Mouse (Mus musculus): ENCODE measurements around the gene Ralbp1. TPM values are rescaled to one million over a fixed set of nuclear protein-coding genes. Genes with fewer than 3 reads are reported as not detected.

Ralbp1 gene
- polyA plus RNA-seq, 1 experiment from 2014 or later, result 55.2 TPM

DNA sequence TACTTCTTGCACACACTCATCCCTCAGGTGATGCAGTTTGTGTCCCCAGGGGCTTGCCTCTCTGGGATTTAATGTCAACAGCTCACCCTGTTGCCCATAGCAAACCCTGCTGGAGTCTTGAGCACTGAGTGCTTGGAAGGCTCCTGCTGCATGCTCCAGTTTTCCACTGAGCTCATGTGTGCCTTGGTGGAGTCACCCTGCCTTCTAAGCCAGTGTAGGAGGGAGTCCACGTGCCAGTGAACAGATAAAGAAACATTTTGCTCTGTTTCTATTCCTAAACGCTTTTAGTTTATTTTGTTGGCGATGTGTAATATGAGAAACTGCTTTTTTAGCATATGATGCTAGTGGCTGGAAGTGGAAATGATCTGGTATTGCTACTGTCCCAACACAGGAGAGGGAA, 48.9 kb downstream of the Ralbp1 start:
- Histone ChIP-seq H3K9me3 (ENCODE audit: control insufficient read depth, low read length) (no peaks in the 10 kb centered on the region), H3K27ac (ENCODE audit: low read depth, low read length) (no peak overlapping the region), H3K36me3 (ENCODE audit: control insufficient read depth, insufficient read depth, low read length) (peaks cover 50% of the 10 kb centered on the region), H3K27me3 (replicated peaks; ENCODE audit: control insufficient read depth, insufficient read depth, low read length) (no peaks in the 10 kb centered on the region), H3K4me2 (no peak overlapping the region), H3K4me3 (ENCODE audit: low read depth, low read length) (no peak overlapping the region), H3K4me1 (replicated peaks; ENCODE audit: control insufficient read depth, insufficient read depth, low read length) (no peaks in the 10 kb centered on the region), H3K9ac (ENCODE audit: low read depth, low read length) (no peak overlapping the region)
- ATAC-seq (replicated peaks; ENCODE audit: low FRiP score), result no peak
- no peak for DNase-seq (ENCODE audit: low spot score)
- 92% methylated on average over 3 of the region's 3 CpGs for WGBS

GRCm38 (mm10) chr17:65833891-65834290, 51.7 kb downstream of the Ralbp1 start:
- H3K4me3 ChIP-seq (ENCODE audit: low read depth, low read length), result no peak overlapping the region
- no peak for DNase-seq (ENCODE audit: low spot score)
- H3K27me3 ChIP-seq (replicated peaks; ENCODE audit: control insufficient read depth, insufficient read depth, low read length), result no peaks in the 10 kb centered on the region
- H3K4me1 ChIP-seq (replicated peaks; ENCODE audit: control insufficient read depth, insufficient read depth, low read length), result no peaks in the 10 kb centered on the region
- H3K36me3 ChIP-seq (ENCODE audit: control insufficient read depth, insufficient read depth, low read length), result peaks cover 47% of the 10 kb centered on the region
- no peaks in the 10 kb centered on the region for H3K9me3 ChIP-seq (ENCODE audit: control insufficient read depth, low read length)
- no peak for ATAC-seq (replicated peaks; ENCODE audit: low FRiP score)
- WGBS, result 92% methylated on average over 3 of the region's 3 CpGs
- H3K27ac ChIP-seq (ENCODE audit: low read depth, low read length), result no peak overlapping the region
- no peak overlapping the region for H3K9ac ChIP-seq (ENCODE audit: low read depth, low read length)
- no peak overlapping the region for H3K4me2 ChIP-seq

DNA sequence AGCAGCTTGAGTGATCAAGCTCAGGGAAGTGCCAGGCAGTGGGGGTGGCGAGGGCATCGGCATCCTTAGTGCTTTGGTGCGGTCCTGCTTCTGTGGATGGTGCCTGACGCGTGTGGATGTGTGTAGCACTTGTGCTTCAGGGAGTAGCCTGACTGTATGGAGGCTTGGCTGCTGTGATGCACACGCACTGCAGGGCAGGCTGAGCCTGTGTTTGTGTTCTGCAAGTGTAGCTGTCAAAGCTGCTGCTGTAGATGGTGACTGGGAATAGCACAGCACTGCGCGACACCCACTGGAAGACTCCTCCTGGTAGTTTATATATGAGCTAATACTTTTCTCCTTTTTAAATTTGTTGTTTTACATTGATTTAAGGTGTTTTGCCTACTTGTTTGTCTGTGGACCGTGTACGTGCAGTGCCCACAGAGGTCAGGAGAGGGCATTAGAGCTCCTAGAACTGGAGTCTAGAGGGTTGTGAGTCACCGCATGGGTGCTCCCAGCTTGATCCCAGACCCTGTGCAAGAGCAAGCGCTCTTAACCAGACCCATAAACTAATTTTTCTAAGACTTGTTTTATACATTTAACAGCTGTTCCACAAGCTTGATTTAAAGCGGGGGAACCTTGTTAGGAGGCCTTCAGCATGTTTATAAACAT, 55.3 kb downstream of the Ralbp1 start:
- H3K4me3 ChIP-seq (ENCODE audit: low read depth, low read length), result no peak overlapping the region
- DNase-seq (ENCODE audit: low spot score) (no peak), ATAC-seq (replicated peaks; ENCODE audit: low FRiP score) (no peak)
- H3K4me1 ChIP-seq (replicated peaks; ENCODE audit: control insufficient read depth, insufficient read depth, low read length), result no peaks in the 10 kb centered on the region
- 94% methylated on average over 13 of the region's 13 CpGs for WGBS
- no peak overlapping the region for H3K9ac ChIP-seq (ENCODE audit: low read depth, low read length)
- H3K36me3 ChIP-seq (ENCODE audit: control insufficient read depth, insufficient read depth, low read length), result peaks cover 22% of the 10 kb centered on the region
- no peaks in the 10 kb centered on the region for H3K9me3 ChIP-seq (ENCODE audit: control insufficient read depth, low read length)
- no peak overlapping the region for H3K27ac ChIP-seq (ENCODE audit: low read depth, low read length)
- H3K4me2 ChIP-seq, result no peak overlapping the region
- H3K27me3 ChIP-seq (replicated peaks; ENCODE audit: control insufficient read depth, insufficient read depth, low read length), result no peaks in the 10 kb centered on the region

DNA sequence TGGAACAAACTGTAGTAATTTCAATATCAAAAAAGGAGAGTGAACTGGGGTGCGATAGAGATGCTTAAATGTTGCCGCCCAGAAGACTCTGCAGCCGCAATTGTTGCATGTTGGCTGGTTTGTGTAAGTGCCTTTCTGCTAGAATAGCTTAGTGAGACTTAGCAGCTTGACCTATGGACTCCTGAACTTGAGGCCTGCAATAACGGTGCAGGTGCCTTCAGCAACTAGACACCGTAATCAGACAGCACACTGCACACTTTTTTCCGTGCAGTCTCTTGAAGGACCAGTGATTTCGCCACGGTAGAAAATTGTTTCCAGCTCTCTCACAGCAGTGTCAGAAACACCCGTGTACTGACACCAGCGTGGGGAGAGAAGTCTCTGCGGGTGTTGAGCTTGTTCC, 56.6 kb downstream of the Ralbp1 start:
- no peak overlapping the region for H3K27ac ChIP-seq (ENCODE audit: low read depth, low read length)
- ATAC-seq (replicated peaks; ENCODE audit: low FRiP score) (no peak), DNase-seq (ENCODE audit: low spot score) (no peak)
- no peaks in the 10 kb centered on the region for H3K9me3 ChIP-seq (ENCODE audit: control insufficient read depth, low read length)
- H3K36me3 ChIP-seq (ENCODE audit: control insufficient read depth, insufficient read depth, low read length), result peaks cover 21% of the 10 kb centered on the region
- no peaks in the 10 kb centered on the region for H3K27me3 ChIP-seq (replicated peaks; ENCODE audit: control insufficient read depth, insufficient read depth, low read length)
- H3K4me3 ChIP-seq (ENCODE audit: low read depth, low read length), result no peak overlapping the region
- no peak overlapping the region for H3K9ac ChIP-seq (ENCODE audit: low read depth, low read length)
- H3K4me1 ChIP-seq (replicated peaks; ENCODE audit: control insufficient read depth, insufficient read depth, low read length), result no peaks in the 10 kb centered on the region
- no peak overlapping the region for H3K4me2 ChIP-seq
- WGBS, result 92% methylated on average over 11 of the region's 11 CpGs

DNA sequence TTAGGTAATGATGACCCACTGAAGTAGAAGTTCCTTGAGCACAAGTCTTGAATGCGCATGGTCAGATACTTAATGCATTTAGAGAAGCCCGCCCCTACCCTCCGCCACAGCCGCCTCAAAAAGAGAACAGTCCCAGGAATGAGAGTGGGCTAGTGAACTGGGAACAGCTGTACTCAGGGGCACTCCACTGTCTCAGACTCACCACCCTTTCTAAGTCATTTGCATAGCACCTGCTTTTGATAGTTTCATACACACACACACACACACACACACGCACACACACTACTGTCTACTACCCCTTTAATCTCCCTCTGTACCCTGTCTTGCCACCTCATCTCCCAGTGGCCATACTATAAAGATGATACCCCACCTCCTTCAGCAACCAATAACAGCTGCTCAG, 57.7 kb downstream of the Ralbp1 start:
- Histone ChIP-seq H3K27me3 (replicated peaks; ENCODE audit: control insufficient read depth, insufficient read depth, low read length) (no peaks in the 10 kb centered on the region), H3K4me1 (replicated peaks; ENCODE audit: control insufficient read depth, insufficient read depth, low read length) (no peaks in the 10 kb centered on the region), H3K9me3 (ENCODE audit: control insufficient read depth, low read length) (no peaks in the 10 kb centered on the region), H3K27ac (ENCODE audit: low read depth, low read length) (no peak overlapping the region), H3K4me2 (no peak overlapping the region), H3K36me3 (ENCODE audit: control insufficient read depth, insufficient read depth, low read length) (peaks cover 16% of the 10 kb centered on the region), H3K9ac (ENCODE audit: low read depth, low read length) (no peak overlapping the region), H3K4me3 (ENCODE audit: low read depth, low read length) (no peak overlapping the region)
- ATAC-seq (replicated peaks; ENCODE audit: low FRiP score) (no peak), DNase-seq (ENCODE audit: low spot score) (no peak)
- WGBS, result 93% methylated on average over 5 of the region's 5 CpGs

DNA sequence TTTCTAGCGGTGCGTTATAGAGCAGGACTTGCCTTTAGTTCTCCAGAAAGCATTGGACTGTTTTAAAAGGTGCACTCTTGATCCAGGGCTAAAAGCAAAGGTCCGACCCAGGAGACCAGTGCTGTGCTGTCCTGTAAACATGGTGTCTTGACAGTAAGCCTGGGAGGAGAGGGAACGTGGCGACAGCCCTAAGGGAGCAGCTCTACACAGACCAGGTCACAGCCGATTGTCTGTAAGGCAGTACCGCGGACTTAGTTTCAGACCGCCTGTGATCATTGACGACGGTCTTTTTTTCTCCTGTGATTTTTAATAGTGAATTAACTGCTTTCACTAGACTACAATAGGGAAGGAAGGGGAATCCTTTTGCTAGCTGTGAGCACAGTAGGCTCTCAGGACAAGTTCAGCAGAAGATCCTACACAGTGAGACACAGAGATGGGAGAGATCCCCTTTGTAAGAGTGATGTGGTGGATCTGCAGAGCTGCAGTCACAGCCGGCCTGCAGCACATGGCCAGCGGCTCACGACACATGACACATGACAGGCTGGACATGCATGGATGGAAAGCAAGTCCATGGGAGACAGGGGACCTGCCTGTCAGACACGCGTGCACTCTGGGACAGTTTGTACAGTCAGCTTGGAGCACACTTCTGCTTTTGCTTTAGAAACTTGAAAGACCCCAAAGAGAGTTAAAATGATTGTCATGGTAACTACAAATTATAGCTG, 58.3 kb downstream of the Ralbp1 start:
- H3K9me3 ChIP-seq (ENCODE audit: control insufficient read depth, low read length), result no peaks in the 10 kb centered on the region
- no peak overlapping the region for H3K4me2 ChIP-seq
- ATAC-seq (replicated peaks; ENCODE audit: low FRiP score) (no peak), DNase-seq (ENCODE audit: low spot score) (no peak)
- no peak overlapping the region for H3K27ac ChIP-seq (ENCODE audit: low read depth, low read length)
- no peak overlapping the region for H3K9ac ChIP-seq (ENCODE audit: low read depth, low read length)
- no peaks in the 10 kb centered on the region for H3K4me1 ChIP-seq (replicated peaks; ENCODE audit: control insufficient read depth, insufficient read depth, low read length)
- 92% methylated on average over 16 of the region's 16 CpGs for WGBS
- no peak overlapping the region for H3K4me3 ChIP-seq (ENCODE audit: low read depth, low read length)
- no peaks in the 10 kb centered on the region for H3K27me3 ChIP-seq (replicated peaks; ENCODE audit: control insufficient read depth, insufficient read depth, low read length)
- H3K36me3 ChIP-seq (ENCODE audit: control insufficient read depth, insufficient read depth, low read length), result peaks cover 16% of the 10 kb centered on the region

- WGBS, result 69% methylated on average over 9 of the region's 9 CpGs
- DNase-seq (ENCODE audit: low spot score) (no peak), ATAC-seq (replicated peaks; ENCODE audit: low FRiP score) (no peak)
- H3K27me3 ChIP-seq (replicated peaks; ENCODE audit: control insufficient read depth, insufficient read depth, low read length), result no peaks in the 10 kb centered on the region
- H3K4me1 ChIP-seq (replicated peaks; ENCODE audit: control insufficient read depth, insufficient read depth, low read length), result no peaks in the 10 kb centered on the region
- no peak overlapping the region for H3K27ac ChIP-seq (ENCODE audit: low read depth, low read length)
- H3K9me3 ChIP-seq (ENCODE audit: control insufficient read depth, low read length), result no peaks in the 10 kb centered on the region
- H3K36me3 ChIP-seq (ENCODE audit: control insufficient read depth, insufficient read depth, low read length), result peaks cover 18% of the 10 kb centered on the region
- no peak overlapping the region for H3K4me2 ChIP-seq
- no peak overlapping the region for H3K4me3 ChIP-seq (ENCODE audit: low read depth, low read length)
- no peak overlapping the region for H3K9ac ChIP-seq (ENCODE audit: low read depth, low read length)
These were observed 59.3 kb downstream of the Ralbp1 start for GRCm38 (mm10) chr17:65826257-65826656.

DNA sequence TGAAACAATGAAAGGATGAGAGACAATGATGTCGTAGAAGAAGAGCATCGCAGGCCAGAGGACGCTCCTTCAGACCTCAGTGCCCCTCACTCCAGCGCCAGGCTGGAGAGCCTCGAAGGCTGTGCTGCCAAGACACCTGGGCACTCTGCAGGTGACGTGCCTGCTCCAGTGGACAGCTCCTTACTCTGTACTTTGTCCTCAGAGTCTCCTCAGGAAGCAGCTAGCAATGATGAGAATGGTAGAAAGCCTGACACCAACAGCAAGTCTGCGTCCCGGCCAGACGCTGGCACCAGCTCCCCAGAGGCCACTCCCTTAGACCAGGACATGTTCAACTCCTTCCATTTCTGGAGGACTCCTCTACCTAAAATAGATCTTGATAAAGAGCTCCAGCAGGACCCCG, 61.4 kb downstream of the Ralbp1 start:
- H3K36me3 ChIP-seq (ENCODE audit: control insufficient read depth, insufficient read depth, low read length), result peaks cover 11% of the 10 kb centered on the region
- no peaks in the 10 kb centered on the region for H3K27me3 ChIP-seq (replicated peaks; ENCODE audit: control insufficient read depth, insufficient read depth, low read length)
- H3K4me1 ChIP-seq (replicated peaks; ENCODE audit: control insufficient read depth, insufficient read depth, low read length), result no peaks in the 10 kb centered on the region
- no peak overlapping the region for H3K4me2 ChIP-seq
- H3K9me3 ChIP-seq (ENCODE audit: control insufficient read depth, low read length), result no peaks in the 10 kb centered on the region
- H3K27ac ChIP-seq (ENCODE audit: low read depth, low read length), result no peak overlapping the region
- no peak for DNase-seq (ENCODE audit: low spot score)
- 89% methylated on average over 10 of the region's 10 CpGs for WGBS
- H3K4me3 ChIP-seq (ENCODE audit: low read depth, low read length), result no peak overlapping the region
- H3K9ac ChIP-seq (ENCODE audit: low read depth, low read length), result no peak overlapping the region
- no peak for ATAC-seq (replicated peaks; ENCODE audit: low FRiP score)

DNA sequence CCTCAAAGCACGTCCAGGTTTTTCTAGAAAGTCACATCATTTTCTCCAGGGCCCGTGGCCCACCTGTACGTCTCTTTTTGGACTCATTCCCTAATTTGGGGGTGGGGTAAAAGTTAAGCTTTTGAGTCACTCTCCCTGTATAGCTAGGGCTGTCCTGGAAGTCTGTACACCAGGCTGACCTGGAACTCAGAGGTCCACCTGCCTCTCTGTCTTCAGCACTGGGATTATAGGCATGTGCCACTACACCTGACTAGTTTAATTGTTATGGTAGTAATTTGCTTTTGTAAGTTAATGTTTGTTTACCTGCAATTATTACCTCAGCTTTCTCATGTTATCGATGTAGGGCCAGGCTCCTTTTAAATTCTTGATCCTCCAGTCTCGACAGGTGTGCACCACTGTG, 63.2 kb downstream of the Ralbp1 start:
- peaks cover 13% of the 10 kb centered on the region; the same call in 1 of the 2 replicates for H3K36me3 ChIP-seq (ENCODE audit: control insufficient read depth, insufficient read depth, low read length)
- no peak overlapping the region for H3K9ac ChIP-seq (ENCODE audit: low read depth, low read length)
- H3K9me3 ChIP-seq (ENCODE audit: control insufficient read depth, low read length), result no peaks in the 10 kb centered on the region
- H3K27ac ChIP-seq (ENCODE audit: low read depth, low read length), result no peak overlapping the region
- H3K4me1 ChIP-seq (replicated peaks; ENCODE audit: control insufficient read depth, insufficient read depth, low read length), result no peaks in the 10 kb centered on the region
- WGBS, result 89% methylated on average over 5 of the region's 5 CpGs
- no peak for ATAC-seq (replicated peaks; ENCODE audit: low FRiP score)
- no peak for DNase-seq (ENCODE audit: low spot score)
- no peaks in the 10 kb centered on the region for H3K27me3 ChIP-seq (replicated peaks; ENCODE audit: control insufficient read depth, insufficient read depth, low read length)
- H3K4me3 ChIP-seq (ENCODE audit: low read depth, low read length), result no peak overlapping the region
- H3K4me2 ChIP-seq, result no peak overlapping the region
